8 mouse cellular contexts compared by ENCODE assay signal in the genomic region with DNA sequence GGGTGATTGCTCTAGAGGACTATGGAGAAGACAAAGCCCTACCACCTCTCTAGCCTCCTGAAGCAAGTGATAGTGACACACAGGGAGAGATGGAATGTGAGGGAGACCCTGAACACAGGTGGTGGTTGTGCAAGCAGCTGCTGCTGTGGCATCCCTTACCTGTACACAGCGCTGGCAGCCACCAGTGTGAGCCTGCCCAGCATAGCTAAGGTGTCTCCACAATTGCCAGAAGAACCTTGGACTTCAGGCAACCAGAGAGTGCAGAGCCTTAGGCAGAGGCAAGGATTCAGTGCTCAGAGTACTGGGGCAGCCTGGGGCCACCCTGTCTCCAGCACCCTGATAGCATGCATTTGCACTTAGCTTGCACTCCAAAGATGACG.
A peak's percentile ranks its signal among the peaks of the same experiment; 100 is the strongest.
DNase-seq lines count a peak whose midpoint lies in the region; ATAC-seq and TF ChIP-seq lines count a peak whose summit lies in the region.

No protein-coding gene starts in this region.

- no peak for DNase-seq in kidney, adult 11 months
- no peak for DNase-seq in forebrain, embryonic 11.5 days (ENCODE audit: low spot score)
- no peak for DNase-seq in ovary, postnatal 36 days (ENCODE audit: low spot score)
- DNase-seq in layer of hippocampus, adult 11-12 months (ENCODE audit: low spot score) = no peak
- DNase-seq in left cerebral cortex, adult 8-10 months (ENCODE audit: low spot score in 2 of 2) = no peak

- H3K9ac ChIP-seq in kidney, embryonic 15.5 days = no peak overlapping the region
- no peak overlapping the region for H3K9ac ChIP-seq in forebrain, embryonic 11.5 days (ENCODE audit: low read length)
- no peak overlapping the region for H3K9ac ChIP-seq in intestine, postnatal 0 days (ENCODE audit: low read depth, low read length)
- H3K9ac ChIP-seq in midbrain, embryonic 16.5 days (ENCODE audit: low read depth, low read length) = no peak overlapping the region

- peak; percentile 65 for ATAC-seq in kidney, embryonic 15.5 days (replicated peaks; ENCODE audit: low FRiP score)
- ATAC-seq in forebrain, embryonic 11.5 days (replicated peaks; ENCODE audit: low FRiP score) = peak; percentile 60
- peak; percentile 33; the same call in 1 of the 2 replicates for ATAC-seq in intestine, postnatal 0 days
- ATAC-seq in midbrain, embryonic 16.5 days = peak; percentile 48; the same call in 1 of the 2 replicates

- 41% methylated on average over 2 of the region's 2 CpGs for WGBS in kidney, embryonic 15.5 days
- 49% methylated on average over 2 of the region's 2 CpGs for WGBS in forebrain, embryonic 11.5 days
- WGBS in intestine, postnatal 0 days = 24% methylated on average over 2 of the region's 2 CpGs
- 46% methylated on average over 2 of the region's 2 CpGs for WGBS in midbrain, embryonic 16.5 days

- H3K27me3 ChIP-seq in kidney, embryonic 15.5 days = no peaks in the 10 kb centered on the region
- no peaks in the 10 kb centered on the region for H3K27me3 ChIP-seq in forebrain, embryonic 11.5 days (ENCODE audit: control insufficient read depth, insufficient read depth, low read length)
- no peaks in the 10 kb centered on the region for H3K27me3 ChIP-seq in intestine, postnatal 0 days (replicated peaks; ENCODE audit: control insufficient read depth, insufficient read depth, low read length)
- no peaks in the 10 kb centered on the region for H3K27me3 ChIP-seq in midbrain, embryonic 16.5 days (ENCODE audit: control insufficient read depth, insufficient read depth, low read depth, low read length)

- H3K36me3 ChIP-seq in kidney, embryonic 15.5 days = no peaks in the 10 kb centered on the region
- no peaks in the 10 kb centered on the region for H3K36me3 ChIP-seq in forebrain, embryonic 11.5 days (ENCODE audit: control insufficient read depth, insufficient read depth, low read length)
- H3K36me3 ChIP-seq in intestine, postnatal 0 days (ENCODE audit: control insufficient read depth, insufficient read depth) = no peaks in the 10 kb centered on the region
- H3K36me3 ChIP-seq in midbrain, embryonic 16.5 days (ENCODE audit: control insufficient read depth, insufficient read depth, low read length) = no peaks in the 10 kb centered on the region

- no peak for TF ChIP-seq CTCF in intestine, postnatal 0 days (IDR thresholded peaks at IDR 0.05; ENCODE audit: low read depth)

- peak overlapping the region; percentile 52 for H3K4me2 ChIP-seq in kidney, embryonic 15.5 days
- H3K4me2 ChIP-seq in forebrain, embryonic 11.5 days (ENCODE audit: low read depth, low read length, severe bottlenecking) = peak overlapping the region; percentile 28; the same call in 1 of the 2 replicates
- H3K4me2 ChIP-seq in intestine, postnatal 0 days (replicated peaks; ENCODE audit: low read depth) = peak overlapping the region; percentile 53
- H3K4me2 ChIP-seq in midbrain, embryonic 16.5 days (ENCODE audit: low read length) = peak overlapping the region; percentile 31

- H3K4me3 ChIP-seq in kidney, embryonic 15.5 days (replicated peaks) = peak overlapping the region; percentile 16; the same call in 1 of the 2 replicates
- H3K4me3 ChIP-seq in forebrain, embryonic 11.5 days (ENCODE audit: low read depth, low read length) = no peak overlapping the region
- no peak overlapping the region for H3K4me3 ChIP-seq in intestine, postnatal 0 days (ENCODE audit: low read depth, low read length)
- H3K4me3 ChIP-seq in midbrain, embryonic 16.5 days (ENCODE audit: low read depth, low read length) = no peak overlapping the region

- H3K9me3 ChIP-seq in kidney, embryonic 15.5 days (replicated peaks) = no peaks in the 10 kb centered on the region
- no peaks in the 10 kb centered on the region for H3K9me3 ChIP-seq in forebrain, embryonic 11.5 days (ENCODE audit: control insufficient read depth, low read length)
- H3K9me3 ChIP-seq in intestine, postnatal 0 days (ENCODE audit: control insufficient read depth) = no peaks in the 10 kb centered on the region
- no peaks in the 10 kb centered on the region for H3K9me3 ChIP-seq in midbrain, embryonic 16.5 days (replicated peaks; ENCODE audit: control insufficient read depth, low read length, poor library complexity, severe bottlenecking)

- peaks cover 14% of the 10 kb centered on the region for H3K4me1 ChIP-seq in kidney, embryonic 15.5 days
- no peaks in the 10 kb centered on the region for H3K4me1 ChIP-seq in forebrain, embryonic 11.5 days (replicated peaks; ENCODE audit: control insufficient read depth, insufficient read depth, low read length)
- H3K4me1 ChIP-seq in intestine, postnatal 0 days (replicated peaks; ENCODE audit: control insufficient read depth, insufficient read depth, low read length) = no peaks in the 10 kb centered on the region
- no peaks in the 10 kb centered on the region for H3K4me1 ChIP-seq in midbrain, embryonic 16.5 days (ENCODE audit: control insufficient read depth, insufficient read depth, low read length)

- no peak overlapping the region for H3K27ac ChIP-seq in kidney, embryonic 15.5 days
- H3K27ac ChIP-seq in forebrain, embryonic 11.5 days (ENCODE audit: low read depth, low read length) = no peak overlapping the region
- no peak overlapping the region for H3K27ac ChIP-seq in intestine, postnatal 0 days (ENCODE audit: low read depth, low read length)
- no peak overlapping the region for H3K27ac ChIP-seq in midbrain, embryonic 16.5 days (ENCODE audit: low read length)
